Mouse (Mus musculus) heart, postnatal 36 days (tissue): ENCODE data around the gene Mfsd11. TPM values are rescaled to one million over a fixed set of nuclear protein-coding genes. Genes with fewer than 3 reads are reported as not detected.
"Not testable (repeated sequence)": the region's sequence is repeated elsewhere in the genome, so short reads cannot be mapped to it uniquely, and the experiment has no call there.

Experiments used
- DNase-seq, 2 experiments: peaks; one replicate each; pipeline ENCODE4 v3.0.0; 2021 to 2022
- intact Hi-C: fragments of 180-260 bp; cut with DNase I; formaldehyde crosslinking; loops from one replicate; pipeline ENCODE4 v1.15.1; 2025
- total RNA-seq, 2 experiments: library from RNA; stranded (reverse); gene quantifications; 2 replicates each; pipeline ENCODE4 v1.2.3; 2021

Gene Mfsd11
- total RNA-seq, 2 experiments from 2014 or later: 30.3 to 33.5 TPM

- intact Hi-C loops: loop anchor here (1.0 to 2.0 kb wide), 2 partner anchors 8 to 15 kb away; partner anchors contain the start of gene Mxra7
- peak; percentile 93 to 97 for DNase-seq
Observed at GRCm38 (mm10) chr11:116843261-116844233, 8.7 kb upstream of the Mfsd11 start, which contains the start of the genes Mettl23 and Jmjd6. Mettl23 (plus strand) TSS chr11:116843278. Jmjd6 (minus strand) TSS chr11:116843449.

DNA sequence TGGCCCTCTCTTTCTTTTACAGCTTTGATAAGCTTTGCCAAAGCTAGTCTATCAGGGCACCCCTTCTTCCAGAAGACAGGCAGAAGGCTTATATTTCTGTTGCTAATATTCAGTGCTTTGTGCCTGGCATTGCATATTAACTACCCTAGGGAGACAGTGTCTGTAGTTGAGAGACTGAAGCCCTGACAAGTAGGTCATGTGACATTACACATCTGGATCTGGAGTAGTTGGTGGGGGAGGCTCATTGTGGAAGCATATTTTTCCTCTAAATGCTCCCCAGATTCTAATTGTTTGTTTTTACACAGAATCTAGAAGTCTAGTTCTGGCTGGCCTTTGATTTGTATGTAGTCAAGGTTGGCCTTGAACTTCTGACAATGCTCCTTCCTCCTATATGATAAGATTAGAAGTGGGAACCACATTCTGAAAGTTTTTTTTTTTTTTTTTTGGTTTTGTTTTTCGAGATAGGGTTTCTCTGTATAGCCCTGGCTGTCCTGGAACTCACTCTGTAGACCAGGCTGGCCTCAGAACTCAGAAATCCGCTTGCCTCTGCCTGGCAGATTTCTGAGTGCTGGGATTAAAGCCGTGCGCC is 5.6 kb upstream of the Mfsd11 start:
- intact Hi-C loops: no loop called here

GRCm38 (mm10) chr11:116847187-116848085 is 4.8 kb upstream of the Mfsd11 start:
- intact Hi-C loops: no loop called here
- no peak for DNase-seq

More for the DNA sequence above, 5.6 kb upstream of the Mfsd11 start:
- no peak for DNase-seq

GRCm38 (mm10) chr11:116848086-116848876 is 4.0 kb upstream of the Mfsd11 start:
- intact Hi-C loops: no loop called here
- no peak for DNase-seq

GRCm38 (mm10) chr11:116848877-116849178 is 3.4 kb upstream of the Mfsd11 start:
- DNase-seq, intact Hi-C loops: not testable (repeated sequence)

DNA sequence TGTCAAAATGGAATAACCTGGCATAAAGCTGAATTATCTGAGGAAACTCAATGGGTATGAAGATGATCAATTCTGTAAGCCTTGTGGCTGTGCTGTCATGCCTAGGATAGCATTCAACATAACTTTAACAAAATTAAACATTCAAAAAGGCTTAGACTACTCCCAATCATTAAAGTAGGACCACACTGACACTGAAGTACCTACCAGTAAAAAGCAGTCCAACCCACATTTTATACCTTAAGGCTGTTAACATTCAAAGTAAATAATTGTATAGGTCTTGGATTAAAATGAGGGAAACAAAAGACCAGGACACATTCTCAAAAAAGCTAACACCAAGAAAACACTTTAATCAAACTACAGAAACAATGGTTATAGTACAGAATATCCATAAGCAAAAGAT is 2.7 kb upstream of the Mfsd11 start:
- intact Hi-C loops: no loop called here
- DNase-seq: no peak

DNA sequence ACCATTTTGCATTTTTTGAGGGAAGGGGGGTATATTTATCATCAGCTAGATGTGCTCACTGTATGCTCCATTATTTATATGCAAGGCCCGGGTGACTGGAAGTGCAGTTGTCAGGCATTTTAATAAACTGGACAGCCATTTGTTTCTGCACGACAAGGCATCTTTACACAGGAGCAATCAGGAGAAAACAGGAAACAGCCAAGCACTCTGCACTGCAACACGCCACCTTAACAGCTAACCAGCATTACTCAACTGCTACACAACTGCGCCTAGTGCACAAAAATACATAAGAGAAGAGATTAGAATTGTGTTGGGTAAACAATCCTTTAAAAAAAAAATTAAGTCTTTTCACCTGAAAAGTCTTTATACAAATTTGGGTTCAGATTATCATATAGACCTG is 2.2 kb upstream of the Mfsd11 start:
- no peak for DNase-seq
- intact Hi-C loops: loop anchor here (5.0 kb wide), 1 partner anchor 38 kb away; no protein-coding TSS in a partner anchor

DNA sequence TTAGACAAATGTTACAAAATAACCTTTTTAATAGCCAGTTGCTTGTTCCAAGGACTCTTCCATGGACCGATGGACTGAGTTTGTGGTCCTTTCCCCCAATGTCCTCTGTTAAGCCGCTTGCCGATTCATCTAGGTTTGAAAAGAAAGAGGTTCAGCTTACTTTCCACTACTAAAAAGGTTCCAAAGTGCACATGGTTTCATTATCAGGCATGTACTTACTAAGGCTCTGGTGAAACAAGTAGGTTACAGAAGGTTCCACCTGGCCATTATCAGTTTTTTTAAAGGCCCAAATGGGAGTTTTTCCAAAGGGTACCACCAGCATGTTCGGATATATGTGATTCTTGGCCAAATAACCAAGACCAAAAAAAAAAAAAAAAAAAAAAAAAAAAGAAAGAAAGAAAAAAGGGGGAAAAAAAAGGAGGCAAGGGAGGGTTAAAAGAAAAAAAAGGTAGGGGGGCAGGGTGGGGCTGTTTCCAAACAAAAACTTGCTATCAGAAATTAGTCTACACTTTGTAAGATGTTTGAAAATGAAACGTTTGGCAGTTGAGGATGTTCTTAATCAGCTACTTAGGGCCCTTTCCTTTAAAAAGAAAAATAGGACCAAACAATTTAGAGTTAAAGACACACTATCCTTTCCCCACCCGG is 1.3 kb upstream of the Mfsd11 start:
- no peak for DNase-seq
- intact Hi-C loops: loop anchor here (1.0 to 5.0 kb wide), 2 partner anchors 8 to 39 kb away; partner anchors contain the start of genes Jmjd6 and Mettl23

DNA sequence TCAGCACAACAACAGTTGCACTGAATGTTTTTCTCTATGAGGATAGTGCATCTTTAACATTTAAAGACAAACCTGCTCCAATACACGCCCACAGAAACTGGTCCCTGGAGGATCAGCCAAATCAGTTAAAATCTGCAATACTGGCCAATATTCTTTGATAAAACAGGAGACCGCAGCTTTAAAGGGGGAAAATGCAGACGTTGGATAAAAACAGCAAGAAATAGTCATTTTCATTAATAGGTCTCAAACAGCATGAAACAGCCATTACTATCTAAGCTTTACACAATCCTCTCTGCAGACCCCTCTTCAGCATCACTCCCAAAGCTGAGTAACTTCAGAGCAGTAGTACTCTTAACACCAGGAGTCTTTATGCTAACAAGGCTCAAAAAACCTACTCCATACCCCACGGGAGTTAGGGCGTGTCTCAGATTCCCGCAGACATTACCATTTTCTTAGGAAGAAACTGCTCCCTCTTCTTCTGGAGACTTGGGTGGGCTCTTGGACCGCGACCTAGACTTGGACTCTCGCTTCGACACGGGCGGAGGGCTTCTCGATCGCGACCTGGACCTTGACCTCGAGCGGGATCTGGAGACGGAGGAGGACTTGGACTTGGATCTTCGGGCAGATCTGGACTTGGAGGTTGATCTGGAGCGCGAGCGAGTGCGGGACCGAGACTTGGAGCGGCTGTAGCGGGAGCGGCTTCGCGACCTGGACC is 507 bp upstream of the Mfsd11 start:
- intact Hi-C loops: loop anchor here (1.0 to 5.0 kb wide), 2 partner anchors 8 to 39 kb away; partner anchors contain the start of genes Jmjd6 and Mettl23
- DNase-seq: no peak

DNA sequence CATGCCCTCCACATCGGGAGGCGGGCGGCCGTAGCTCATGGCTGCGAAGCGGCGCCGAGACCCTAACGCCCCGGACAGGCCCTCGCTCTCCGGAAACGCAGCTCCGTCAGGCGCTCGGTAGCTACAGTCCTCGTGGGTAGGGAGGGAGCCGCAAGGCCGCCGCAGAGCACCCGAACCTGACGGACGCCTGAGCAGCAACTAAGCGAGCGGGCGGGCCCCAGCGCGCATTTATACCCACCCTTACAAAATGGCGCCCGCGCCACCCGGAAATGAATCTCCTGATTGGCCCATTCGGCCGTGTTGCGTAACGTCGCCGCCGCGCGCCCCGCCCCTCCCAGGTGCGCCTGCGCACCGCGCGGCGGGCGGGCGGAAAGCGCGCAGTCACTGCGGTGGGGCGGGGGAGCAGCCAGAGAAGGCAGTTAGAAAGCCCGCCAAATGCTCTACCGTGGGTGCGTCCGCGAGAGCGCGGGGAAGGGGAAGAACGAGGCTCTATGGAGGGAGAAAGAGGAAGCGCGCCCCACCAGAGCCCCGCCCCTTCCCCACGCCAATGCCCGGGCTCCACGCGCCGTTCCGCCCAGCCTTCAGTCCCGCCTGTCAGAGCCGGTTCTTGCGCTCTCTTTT is 761 bp downstream of the Mfsd11 start, which contains the start of gene Srsf2:
Srsf2 (minus strand) TSS at position 204 of the 621 bp plus-strand sequence.
- intact Hi-C loops: loop anchor here (5.0 kb wide), 1 partner anchor 41 kb away; no protein-coding TSS in a partner anchor
- DNase-seq: peak; percentile 98 to 99

DNA sequence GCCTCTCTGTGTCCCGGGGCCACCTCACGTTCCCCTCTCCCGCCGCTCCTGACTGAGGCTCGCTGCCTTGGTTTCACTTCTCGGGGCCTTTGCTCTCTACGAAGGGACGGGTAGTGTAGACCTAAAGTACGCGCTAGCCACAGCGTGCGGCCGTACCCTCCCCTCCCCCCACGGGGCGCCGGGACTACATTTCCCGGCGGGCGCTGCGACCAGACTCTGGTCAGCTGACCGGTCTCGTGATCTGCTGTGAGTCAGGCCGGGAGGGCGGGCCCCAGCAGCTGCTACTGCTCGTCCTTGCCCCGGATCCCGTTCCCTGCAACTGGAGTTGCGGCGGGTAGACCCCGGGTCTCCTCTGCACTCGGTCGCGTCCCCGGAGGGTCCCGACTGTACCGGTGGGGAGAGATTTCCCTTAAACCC is 1.3 kb downstream of the Mfsd11 start:
- intact Hi-C loops: loop anchor here (5.0 kb wide), 1 partner anchor 41 kb away; no protein-coding TSS in a partner anchor
- peak in 1 of 2 experiments; percentile 98 for DNase-seq

- intact Hi-C loops: loop anchor here (5.0 kb wide), 1 partner anchor 42 kb away; no protein-coding TSS in a partner anchor
- no peak for DNase-seq
Observed at GRCm38 (mm10) chr11:116854279-116854678, 2.0 kb downstream of the Mfsd11 start.

DNA sequence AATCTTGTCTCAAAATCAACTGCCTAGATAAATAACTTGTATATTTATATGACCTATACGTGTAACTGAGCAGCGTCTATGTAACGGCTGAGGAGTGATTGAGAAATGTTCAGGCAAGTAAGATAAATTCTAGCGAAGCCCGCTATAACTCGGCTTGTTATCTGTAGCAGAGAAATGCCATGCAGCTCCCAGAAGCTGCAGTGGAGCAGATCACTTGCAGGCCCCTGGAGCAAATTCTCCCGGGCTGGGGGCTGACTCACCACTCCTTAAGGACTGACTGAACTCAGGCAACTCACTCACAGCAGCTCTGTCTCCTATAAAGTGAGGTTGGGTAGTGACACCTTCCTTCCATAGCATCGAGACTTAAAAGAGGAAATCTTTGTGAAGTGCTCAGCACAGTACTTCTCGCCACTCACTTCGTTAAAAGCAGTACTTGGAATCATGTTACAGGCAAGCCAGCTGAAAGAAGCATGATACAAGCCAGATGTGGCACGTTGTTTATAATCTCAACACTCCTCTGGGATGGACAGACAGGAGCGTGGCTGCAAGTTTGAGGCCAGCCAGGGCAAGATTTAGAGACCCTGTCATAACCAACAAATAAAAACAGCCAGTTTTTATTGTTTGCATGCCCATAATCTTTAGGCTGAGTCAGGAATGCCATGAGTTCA is 5.1 kb downstream of the Mfsd11 start:
- intact Hi-C loops: no loop called here

DNA sequence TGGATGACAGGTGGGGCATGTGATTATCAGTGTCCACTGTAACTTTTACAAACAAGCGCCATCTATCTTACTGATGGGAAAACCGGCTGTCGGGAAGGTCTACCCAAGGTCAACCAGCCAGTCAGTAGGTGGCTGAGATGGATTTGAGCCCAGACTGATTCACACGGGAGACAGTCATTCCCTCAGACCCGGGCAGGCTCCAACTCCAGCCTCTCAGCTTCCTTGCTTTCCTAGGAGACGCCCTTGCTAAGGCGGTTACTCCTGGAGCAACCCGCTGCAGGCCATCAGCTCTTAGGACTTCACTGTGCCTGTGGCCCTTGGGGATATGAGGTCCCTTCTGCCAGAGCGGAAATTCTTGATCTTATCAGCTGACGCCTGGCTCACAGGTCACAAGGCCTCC is 12.2 kb downstream of the Mfsd11 start:
- intact Hi-C loops: no loop called here

More for the DNA sequence above, 5.1 kb downstream of the Mfsd11 start:
- no peak for DNase-seq

GRCm38 (mm10) chr11:116865945-116866585 is 13.8 kb downstream of the Mfsd11 start:
- intact Hi-C loops: no loop called here
- no peak for DNase-seq

More for the DNA sequence above, 12.2 kb downstream of the Mfsd11 start:
- peak; percentile 28 to 37 for DNase-seq

DNA sequence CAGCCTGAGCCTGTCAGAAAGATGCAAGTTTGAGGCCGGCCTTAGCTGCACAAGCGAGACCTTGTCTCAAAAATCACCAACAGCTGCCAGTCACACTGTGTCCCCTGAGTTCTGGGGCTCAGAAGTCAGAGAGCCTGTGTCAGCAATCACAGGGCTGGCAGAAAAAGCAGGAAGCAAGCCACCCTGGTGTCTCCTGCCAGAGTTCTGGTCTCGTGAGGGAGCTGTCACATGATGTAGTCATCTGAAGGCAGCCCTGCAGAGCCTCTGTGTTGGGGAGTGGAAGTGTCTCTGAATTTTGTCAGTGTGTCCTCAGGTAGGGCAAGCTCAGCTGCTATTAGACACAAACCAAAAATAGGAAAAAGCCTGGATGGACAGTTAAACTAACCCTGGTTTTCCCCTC is 15.9 kb downstream of the Mfsd11 start:
- DNase-seq: peak; percentile 60 to 66
- intact Hi-C loops: no loop called here

GRCm38 (mm10) chr11:116869223-116869622 is 17.0 kb downstream of the Mfsd11 start:
- intact Hi-C loops: no loop called here
- no peak for DNase-seq
